Mouse (Mus musculus): ENCODE measurements at regions not wholly inside any gene's neighbourhood (a gene's known extent, or its start where the extent isn't known, plus 50 kb on each side); places are given as distances from the start of the nearest gene placed in this dataset.
A peak's percentile ranks its signal among the peaks of the same experiment; 100 is the strongest.
"Not testable (repeated sequence)": the region's sequence is repeated elsewhere in the genome, so short reads cannot be mapped to it uniquely, and the experiment has no call there.

GRCm38 (mm10) chr10:36092915-36093314 is 381.2 kb upstream of the Amd2 start:
- DNase-seq, result no peak

DNA sequence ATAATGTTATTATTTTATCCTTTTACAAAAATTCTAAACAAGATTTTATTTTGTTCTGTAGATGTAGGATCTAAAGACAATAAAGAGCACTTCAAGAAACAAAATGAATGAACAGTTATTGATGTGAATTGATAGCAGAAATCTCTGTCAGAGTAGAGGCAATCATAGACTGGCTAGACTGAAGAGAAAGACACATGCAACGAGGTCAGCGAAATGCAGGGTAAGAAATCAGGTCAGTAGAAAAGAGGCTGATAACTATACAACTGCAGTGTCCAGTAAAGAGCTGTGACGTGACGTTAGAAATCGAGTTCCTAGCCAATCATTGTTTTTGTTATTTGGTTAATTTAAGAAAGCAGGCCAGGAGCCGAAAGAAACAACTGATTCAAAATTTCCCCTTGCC is 343.0 kb upstream of the Amd2 start:
- no peak for DNase-seq

GRCm38 (mm10) chr10:36036476-36036875 is 324.8 kb upstream of the Amd2 start:
- DNase-seq, result no peak

DNA sequence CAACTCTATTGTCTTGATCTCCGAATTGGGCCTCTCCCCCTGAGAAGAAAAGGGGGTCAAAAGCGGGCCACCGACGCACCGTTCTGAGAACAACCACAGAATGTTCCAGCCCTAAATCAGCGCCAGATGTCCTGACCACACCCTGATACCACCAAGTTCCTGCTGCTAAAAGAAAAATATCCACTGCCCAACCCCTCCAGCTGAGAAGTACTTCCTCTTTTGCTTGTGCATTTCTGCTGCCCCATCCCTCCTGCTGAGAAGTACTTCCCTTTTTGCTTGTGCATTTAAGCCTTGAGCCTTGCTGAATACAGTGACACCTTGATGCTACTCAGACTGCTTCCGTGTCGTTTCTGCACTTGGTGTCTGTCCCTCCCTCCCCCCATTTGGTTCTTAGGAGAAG is 287.2 kb upstream of the Amd2 start:
- DNase-seq, result not testable (repeated sequence)

GRCm38 (mm10) chr10:35949056-35949455 is 237.4 kb upstream of the Amd2 start:
- DNase-seq, result peak; percentile 11 to 18

GRCm38 (mm10) chr10:35946006-35946405 is 234.3 kb upstream of the Amd2 start:
- no peak for DNase-seq

DNA sequence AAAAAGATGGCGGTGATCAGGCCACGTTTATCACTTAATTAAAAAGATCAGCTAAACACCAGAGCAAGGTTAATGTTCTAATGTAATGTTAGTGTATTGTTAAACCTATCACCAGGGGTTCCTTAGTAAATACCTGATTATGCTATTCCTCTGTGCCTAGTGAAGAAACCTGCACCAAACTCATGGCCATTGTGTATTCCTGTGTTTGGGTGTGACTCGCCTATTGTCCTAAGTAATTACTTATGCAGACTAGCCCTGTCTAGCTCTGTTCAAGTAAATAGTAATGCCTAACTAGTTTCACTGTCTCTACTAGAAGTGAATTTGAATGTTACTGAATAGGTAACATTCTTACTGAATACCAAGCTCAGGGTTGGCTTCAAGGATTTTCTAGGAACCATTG is 231.6 kb upstream of the Amd2 start:
- DNase-seq, result no peak

DNA sequence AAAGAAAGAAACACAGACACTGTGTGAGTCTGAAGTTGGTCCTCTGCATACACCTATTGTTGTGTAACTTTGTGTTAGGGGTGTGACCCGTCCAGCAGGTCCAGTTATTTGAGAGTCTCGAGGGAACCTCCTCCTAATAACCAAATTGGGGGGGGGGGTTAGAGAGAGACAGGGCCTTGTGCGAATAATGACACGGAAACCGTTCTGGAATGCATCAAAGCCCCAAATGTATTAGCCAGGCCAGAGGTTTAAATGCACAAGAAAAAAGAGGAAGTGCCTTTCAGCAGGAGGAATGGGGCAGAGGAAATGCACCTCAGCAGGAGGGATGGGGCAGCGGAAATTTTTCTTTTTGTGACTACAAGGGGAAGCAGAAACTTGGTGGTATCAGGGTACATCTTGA is 228.9 kb upstream of the Amd2 start:
- no peak for DNase-seq
